Mouse (Mus musculus) kidney, embryonic 15.5 days (tissue): ENCODE measurements around the gene Cst3. TPM values are rescaled to one million over a fixed set of nuclear protein-coding genes. Genes with fewer than 3 reads are reported as not detected.
A peak's percentile ranks its signal among the peaks of the same experiment; 100 is the strongest.

Source experiments
- ATAC-seq: fragments of 200-750 bp; cut with Nextera tagmentation; replicated peaks from 2 replicates; pipeline ENCODE4 v1.8.0; 2017; ENCODE audit warnings: moderate TSS enrichment; ENCODE audit not compliant: low FRiP score
- H3K27ac ChIP-seq: fragments of 300-500 bp; sonication (generic); 2 replicates; pipeline ENCODE4 v1.5.1; 2015; ENCODE audit warnings: mild to moderate bottlenecking, inconsistent platforms
- H3K27me3 ChIP-seq: fragments of 300-500 bp; sonication (generic); 2 replicates; pipeline ENCODE4 v1.6.1; 2015; ENCODE audit warnings: inconsistent platforms
- H3K36me3 ChIP-seq: fragments of 300-500 bp; sonication (generic); 2 replicates; pipeline ENCODE4 v1.6.1; 2015; ENCODE audit warnings: inconsistent platforms
- H3K4me1 ChIP-seq: fragments of 300-500 bp; sonication (generic); 2 replicates; pipeline ENCODE4 v1.6.1; 2015; ENCODE audit warnings: inconsistent platforms
- H3K4me2 ChIP-seq: fragments of 300-500 bp; sonication (generic); 2 replicates; pipeline ENCODE4 v1.6.1; 2015; ENCODE audit warnings: moderate library complexity, mild to moderate bottlenecking, inconsistent platforms
- H3K4me3 ChIP-seq: fragments of 300-500 bp; sonication (generic); replicated peaks from 2 replicates; pipeline ENCODE4 v1.5.1; 2015; ENCODE audit warnings: mild to moderate bottlenecking, inconsistent platforms
- H3K9ac ChIP-seq: fragments of 300-500 bp; sonication (generic); 2 replicates; pipeline ENCODE4 v1.6.1; 2015; ENCODE audit warnings: mild to moderate bottlenecking, inconsistent platforms
- H3K9me3 ChIP-seq: fragments of 300-500 bp; sonication (generic); replicated peaks from 2 replicates; pipeline ENCODE4 v1.6.1; 2016; ENCODE audit warnings: inconsistent platforms
- WGBS: fragments of 180-500 bp; shearing (Covaris S2); methylation state at CpG from one replicate; pipeline ENCODE4 v1.1.7; 2015; ENCODE audit warnings: mixed read lengths; 5-methylcytosine and 5-hydroxymethylcytosine counted together
- polyA plus RNA-seq: library from polyadenylated mRNA; unstranded; fragments of >200 nt; fragmentation: Nextera tagmentation; extraction: Ambion mirVana; gene quantifications from 2 replicates; pipeline ENCODE4 v1.2.1, GENCODE M21; 2015

Cst3 gene
- polyA plus RNA-seq, 1 experiment from 2014 or later: 410 TPM

GRCm38 (mm10) chr2:148851116-148851906 lies 24.2 kb downstream of the Cst3 start:
- H3K4me2 ChIP-seq: peak overlapping the region; percentile 29; the same call in 1 of the 2 replicates
- peak; percentile 79 for ATAC-seq
- no peak overlapping the region for H3K4me3 ChIP-seq
- no peaks in the 10 kb centered on the region for H3K36me3 ChIP-seq
- H3K27me3 ChIP-seq: no peaks in the 10 kb centered on the region
- no peaks in the 10 kb centered on the region for H3K4me1 ChIP-seq
- no peak overlapping the region for H3K27ac ChIP-seq
- H3K9ac ChIP-seq: no peak overlapping the region
- WGBS: 45% methylated on average over 8 of the region's 8 CpGs
- H3K9me3 ChIP-seq: no peaks in the 10 kb centered on the region

- no peaks in the 10 kb centered on the region for H3K27me3 ChIP-seq
- WGBS: 95% methylated on average over 2 of the region's 2 CpGs
- H3K27ac ChIP-seq: no peak overlapping the region
- H3K36me3 ChIP-seq: no peaks in the 10 kb centered on the region
- no peak overlapping the region for H3K4me2 ChIP-seq
- ATAC-seq: no peak
- H3K9me3 ChIP-seq: no peaks in the 10 kb centered on the region
- no peak overlapping the region for H3K4me3 ChIP-seq
- no peak overlapping the region for H3K9ac ChIP-seq
- no peaks in the 10 kb centered on the region for H3K4me1 ChIP-seq
These were observed 36.3 kb downstream of the Cst3 start for GRCm38 (mm10) chr2:148839224-148839623.

GRCm38 (mm10) chr2:148838075-148838777 lies 37.3 kb downstream of the Cst3 start:
- Histone ChIP-seq H3K9me3 (no peaks in the 10 kb centered on the region), H3K4me3 (no peak overlapping the region), H3K4me2 (no peak overlapping the region), H3K9ac (no peak overlapping the region), H3K36me3 (no peaks in the 10 kb centered on the region), H3K27me3 (no peaks in the 10 kb centered on the region), H3K4me1 (no peaks in the 10 kb centered on the region), H3K27ac (no peak overlapping the region)
- ATAC-seq: no peak
- 88% methylated on average over 5 of the region's 5 CpGs for WGBS

- Histone ChIP-seq H3K4me3 (no peak within 1 kb of the TSS), H3K9ac (no peak within 1 kb of the TSS), H3K27me3 (no peaks in the 10 kb centered on the region), H3K36me3 (no peaks in the 10 kb centered on the region), H3K4me1 (no peaks in the 10 kb centered on the region), H3K9me3 (no peaks in the 10 kb centered on the region), H3K27ac (no peak within 1 kb of the TSS), H3K4me2 (no peak within 1 kb of the TSS)
- no peak for ATAC-seq
- WGBS: 66% methylated on average over 4 of the region's 4 CpGs
These were observed 40.6 kb downstream of the Cst3 start, which contains the start of gene Cst9 for GRCm38 (mm10) chr2:148834912-148835311. Cst9 (plus strand) TSS chr2:148835147.

- Histone ChIP-seq H3K9me3 (no peaks in the 10 kb centered on the region), H3K36me3 (no peaks in the 10 kb centered on the region), H3K9ac (no peak overlapping the region), H3K27me3 (no peaks in the 10 kb centered on the region), H3K4me1 (no peaks in the 10 kb centered on the region), H3K27ac (no peak overlapping the region), H3K4me2 (no peak overlapping the region), H3K4me3 (no peak overlapping the region)
- ATAC-seq: no peak
- 50% methylated on average over 1 of the region's 1 CpGs for WGBS
These were observed 49.5 kb downstream of the Cst3 start for GRCm38 (mm10) chr2:148825986-148826385.

Other genes starting within 250 kb of the Cst3 start
- 97.0 and 106 TPM in 2 replicates for gene Nxt1, start 203.1 kb downstream of the Cst3 start, polyA plus RNA-seq
- gene Gzf1, start 194.7 kb downstream of the Cst3 start, polyA plus RNA-seq: 21.9 and 23.5 TPM in 2 replicates
- gene Napb, start 143.2 kb downstream of the Cst3 start, polyA plus RNA-seq: 3.1 and 3.2 TPM in 2 replicates
- not detected in 2 replicates for gene Cstl1, start 125.3 kb downstream of the Cst3 start, polyA plus RNA-seq
- not detected in 2 replicates for gene Cst11, start 104.2 kb downstream of the Cst3 start, polyA plus RNA-seq
- gene 8030411F24Rik, start 93.7 kb downstream of the Cst3 start, polyA plus RNA-seq: not detected in 2 replicates
- not detected in 2 replicates for gene Cst12, start 86.3 kb downstream of the Cst3 start, polyA plus RNA-seq
- gene Cst8, start 76.9 kb downstream of the Cst3 start, polyA plus RNA-seq: 0.24 and 0.62 TPM in 2 replicates
- gene Cst13, start 55.6 kb downstream of the Cst3 start, polyA plus RNA-seq: not detected in 2 replicates
- gene Cst9, start 40.5 kb downstream of the Cst3 start, polyA plus RNA-seq: not detected in 2 replicates
- gene 9230104L09Rik, start 10.7 kb downstream of the Cst3 start, polyA plus RNA-seq: not detected in 2 replicates
- gene Gm1330, start 127.6 kb upstream of the Cst3 start, polyA plus RNA-seq: not detected in 2 replicates
- not detected in 2 replicates for gene Gm10750, start 141.5 kb upstream of the Cst3 start, polyA plus RNA-seq